31 mouse cellular contexts compared by ENCODE assay signal in genomic region chr1:12288521-12288920, GRCm38 (mm10).
"Had no signal": no experiment of that assay in that cellular context is flagged by ENCODE, and none has a peak within 500 bp of the region (broad histone marks: within the 10 kb centered on the region; RNA-seq: fewer than 3 reads in every experiment).

No protein-coding gene starts in this region.

- H3K27me3 ChIP-seq: limb, embryonic 12.5 days; limb, embryonic 13.5 days; limb, embryonic 15.5 days; liver, embryonic 12.5 days; liver, embryonic 13.5 days; liver, embryonic 15.5 days; lung, embryonic 15.5 days; megakaryocyte, embryonic 14.5 days; midbrain, embryonic 12.5 days; midbrain, embryonic 13.5 days; midbrain, embryonic 15.5 days; neural tube, embryonic 12.5 days had no signal

- H3K4me2 ChIP-seq: limb, embryonic 12.5 days; limb, embryonic 13.5 days; limb, embryonic 15.5 days; liver, embryonic 11.5 days; liver, embryonic 12.5 days; liver, embryonic 13.5 days; liver, embryonic 15.5 days; lung, embryonic 14.5 days; lung, embryonic 15.5 days; midbrain, embryonic 11.5 days; midbrain, embryonic 12.5 days; midbrain, embryonic 13.5 days; midbrain, embryonic 15.5 days; neural tube, embryonic 12.5 days had no signal

- DNase-seq: left cerebral cortex, postnatal 4 days; liver; liver, embryonic 13.5 days; liver, postnatal 0 days; lung, adult 18-20 months; lung, adult 2 months; lung, embryonic 14.5 days; lung, postnatal 10 days; lung, postnatal 14 days; lung, postnatal 36 days; lung, postnatal 4 days; midbrain, embryonic 14.5 days had no signal

- H3K9ac ChIP-seq: limb, embryonic 12.5 days; limb, embryonic 13.5 days; limb, embryonic 15.5 days; liver, embryonic 12.5 days; liver, embryonic 13.5 days; liver, embryonic 14.5 days; liver, embryonic 15.5 days; liver, postnatal 0 days; lung, embryonic 14.5 days; lung, embryonic 15.5 days; midbrain, embryonic 12.5 days; midbrain, embryonic 13.5 days; midbrain, embryonic 15.5 days; neural tube, embryonic 12.5 days had no signal

- H3K9me3 ChIP-seq: limb, embryonic 12.5 days; limb, embryonic 13.5 days; limb, embryonic 15.5 days; liver, embryonic 12.5 days; liver, embryonic 13.5 days; liver, embryonic 15.5 days; lung, embryonic 15.5 days; midbrain, embryonic 10.5 days; midbrain, embryonic 12.5 days; midbrain, embryonic 13.5 days; midbrain, embryonic 15.5 days; neural tube, embryonic 12.5 days had no signal

- ATAC-seq: liver, embryonic 12.5 days; liver, postnatal 0 days; lung, postnatal 0 days; midbrain, embryonic 13.5 days; midbrain, embryonic 15.5 days; midbrain, embryonic 16.5 days had no signal

- H3K4me1 ChIP-seq: limb, embryonic 12.5 days; liver, embryonic 12.5 days; liver, embryonic 13.5 days; liver, embryonic 15.5 days; megakaryocyte, embryonic 14.5 days; midbrain, embryonic 10.5 days; midbrain, embryonic 12.5 days; midbrain, embryonic 13.5 days; midbrain, embryonic 15.5 days; neural tube, embryonic 12.5 days had no signal

- H3K4me3 ChIP-seq: limb, embryonic 12.5 days; limb, embryonic 13.5 days; limb, embryonic 15.5 days; liver, embryonic 12.5 days; liver, embryonic 13.5 days; liver, embryonic 15.5 days; lung, embryonic 15.5 days; megakaryocyte, embryonic 14.5 days; midbrain, embryonic 10.5 days; midbrain, embryonic 12.5 days; midbrain, embryonic 13.5 days; midbrain, embryonic 15.5 days; myocyte; neural tube, embryonic 12.5 days had no signal

- H3K36me3 ChIP-seq: limb, embryonic 12.5 days; limb, embryonic 13.5 days; limb, embryonic 15.5 days; liver, embryonic 12.5 days; liver, embryonic 13.5 days; liver, embryonic 15.5 days; lung, embryonic 15.5 days; midbrain, embryonic 10.5 days; midbrain, embryonic 12.5 days; midbrain, embryonic 13.5 days; midbrain, embryonic 15.5 days; neural tube, embryonic 12.5 days had no signal

- H3K27ac ChIP-seq: limb, embryonic 12.5 days; limb, embryonic 13.5 days; limb, embryonic 15.5 days; liver, embryonic 12.5 days; liver, embryonic 13.5 days; liver, embryonic 14.5 days; liver, embryonic 15.5 days; lung, embryonic 15.5 days; macrophage; midbrain, embryonic 10.5 days; midbrain, embryonic 12.5 days; midbrain, embryonic 13.5 days; midbrain, embryonic 15.5 days; neural tube, embryonic 12.5 days had no signal
